Comparison of ENCODE assay signal across 9 mouse cellular contexts in the genomic region with DNA sequence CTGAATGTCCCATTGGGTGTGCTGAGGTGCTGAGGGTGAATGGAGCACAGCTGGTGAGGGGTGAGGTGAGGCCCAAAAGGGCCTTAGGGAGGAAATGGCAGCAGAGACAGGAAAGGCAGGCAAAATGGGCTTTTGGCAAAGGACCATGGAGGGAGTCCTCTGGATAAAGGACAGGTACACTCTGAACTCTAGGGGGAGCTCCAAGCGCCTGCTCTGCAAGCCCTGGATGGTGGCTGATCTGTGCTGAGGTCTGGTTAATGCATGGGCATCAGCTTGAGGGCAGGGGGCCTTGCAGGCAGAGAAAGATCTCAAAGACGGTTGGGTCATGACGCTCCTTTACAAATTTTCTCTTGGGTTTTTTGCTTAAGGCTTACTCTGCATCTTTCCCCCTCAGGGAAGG.
DNase-seq lines count a peak whose midpoint lies in the region; ATAC-seq and TF ChIP-seq lines count a peak whose summit lies in the region.
"Had no signal": no experiment of that assay in that cellular context is flagged by ENCODE, and none has a peak within 500 bp of the region (broad histone marks: within the 10 kb centered on the region; RNA-seq: fewer than 3 reads in every experiment).

No protein-coding gene starts in this region.

- H3K4me3 ChIP-seq in midbrain, embryonic 10.5 days = no peak overlapping the region
- no peak overlapping the region for H3K4me3 ChIP-seq in midbrain, embryonic 16.5 days (ENCODE audit: low read depth, low read length)
- no peak overlapping the region for H3K4me3 ChIP-seq in cortical plate, adult 2 months (ENCODE audit: insufficient read depth, low read length)
- no peak overlapping the region for H3K4me3 ChIP-seq in limb, embryonic 10.5 days
- H3K4me3 ChIP-seq: megakaryocyte, embryonic 14.5 days had no signal

- ATAC-seq in midbrain, embryonic 16.5 days = no peak

- TF ChIP-seq POLR2A in cortical plate, adult 2 months (IDR thresholded peaks at IDR 0.05; ENCODE audit: extremely low read depth, insufficient read depth, low read length) = no peak

- H3K27ac ChIP-seq in midbrain, embryonic 10.5 days (replicated peaks) = no peak overlapping the region
- no peak overlapping the region for H3K27ac ChIP-seq in midbrain, embryonic 16.5 days (ENCODE audit: low read length)
- no peak overlapping the region for H3K27ac ChIP-seq in cortical plate, adult 2 months (ENCODE audit: insufficient read depth, low read length)
- H3K27ac ChIP-seq in limb, embryonic 10.5 days = no peak overlapping the region

- WGBS in midbrain, embryonic 10.5 days = 18% methylated on average over 3 of the region's 3 CpGs
- 20% methylated on average over 3 of the region's 3 CpGs for WGBS in midbrain, embryonic 16.5 days
- WGBS in limb, embryonic 10.5 days = 21% methylated on average over 3 of the region's 3 CpGs

- H3K9ac ChIP-seq in midbrain, embryonic 16.5 days (ENCODE audit: low read depth, low read length) = no peak overlapping the region

- H3K27me3 ChIP-seq in midbrain, embryonic 10.5 days (ENCODE audit: low read depth, poor library complexity, severe bottlenecking) = no peaks in the 10 kb centered on the region
- H3K27me3 ChIP-seq in midbrain, embryonic 16.5 days (ENCODE audit: control insufficient read depth, insufficient read depth, low read depth, low read length) = no peaks in the 10 kb centered on the region
- no peaks in the 10 kb centered on the region for H3K27me3 ChIP-seq in limb, embryonic 10.5 days (ENCODE audit: low read depth, poor library complexity, severe bottlenecking)
- no peaks in the 10 kb centered on the region for H3K27me3 ChIP-seq in splenic B cell, adult 2 months (ENCODE audit: control insufficient read depth, insufficient read depth, low read length, poor library complexity, severe bottlenecking)

- no peak overlapping the region for H3K4me2 ChIP-seq in midbrain, embryonic 16.5 days (ENCODE audit: low read length)

- H3K36me3 ChIP-seq in midbrain, embryonic 10.5 days = no peaks in the 10 kb centered on the region
- H3K36me3 ChIP-seq in midbrain, embryonic 16.5 days (ENCODE audit: control insufficient read depth, insufficient read depth, low read length) = no peaks in the 10 kb centered on the region
- no peaks in the 10 kb centered on the region for H3K36me3 ChIP-seq in limb, embryonic 10.5 days
- peaks cover 2% of the 10 kb centered on the region for H3K36me3 ChIP-seq in splenic B cell, adult 2 months (ENCODE audit: control insufficient read depth, insufficient read depth, low read length, poor library complexity, severe bottlenecking)

- peak; percentile 20 to 70 for DNase-seq in adrenal gland, adult (ENCODE audit: inconsistent age in 2 of 2, low spot score in 1 of 2)
- DNase-seq in adrenal gland, adult 8-10 months = no peak
- DNase-seq in midbrain, embryonic 10.5 days (ENCODE audit: low spot score) = peak; percentile 52
- peak; percentile 39 for DNase-seq in limb, embryonic 10.5 days (ENCODE audit: low spot score)
- DNase-seq in splenic B cell, adult 2 months (ENCODE audit: low read depth, low spot score) = peak; percentile 48
- no peak for DNase-seq in urinary bladder, postnatal 10 days (ENCODE audit: low spot score)

- H3K4me1 ChIP-seq in midbrain, embryonic 10.5 days = peaks cover 14% of the 10 kb centered on the region
- peaks cover 4% of the 10 kb centered on the region; the same call in 1 of the 2 replicates for H3K4me1 ChIP-seq in midbrain, embryonic 16.5 days (ENCODE audit: control insufficient read depth, insufficient read depth, low read length)
- H3K4me1 ChIP-seq in cortical plate, adult 2 months (ENCODE audit: control insufficient read depth, insufficient read depth, low read length) = peaks cover 5% of the 10 kb centered on the region
- peaks cover 2% of the 10 kb centered on the region for H3K4me1 ChIP-seq in limb, embryonic 10.5 days
- H3K4me1 ChIP-seq: megakaryocyte, embryonic 14.5 days had no signal

- peak; percentile 63 for TF ChIP-seq CTCF in cortical plate, adult 2 months (IDR thresholded peaks at IDR 0.05; ENCODE audit: extremely low read depth, insufficient read depth, low read length)

- no peaks in the 10 kb centered on the region for H3K9me3 ChIP-seq in midbrain, embryonic 10.5 days (replicated peaks)
- H3K9me3 ChIP-seq in midbrain, embryonic 16.5 days (replicated peaks; ENCODE audit: control insufficient read depth, low read length, poor library complexity, severe bottlenecking) = no peaks in the 10 kb centered on the region
- no peaks in the 10 kb centered on the region for H3K9me3 ChIP-seq in limb, embryonic 10.5 days (replicated peaks)
- H3K9me3 ChIP-seq: megakaryocyte, embryonic 14.5 days had no signal

Comparison
In these comparisons a context has a peak if more than half of its experiments do, and no peak if none do; other contexts are left out.
1. DNase-seq: peak in adrenal gland, adult (2 of 2), midbrain, embryonic 10.5 days (single experiment), limb, embryonic 10.5 days (single experiment) and splenic B cell, adult 2 months (single experiment); none in adrenal gland, adult 8-10 months (single experiment) and urinary bladder, postnatal 10 days (single experiment).